Mouse (Mus musculus): ENCODE measurements around the gene Gm266. TPM values are rescaled to one million over a fixed set of nuclear protein-coding genes. Genes with fewer than 3 reads are reported as not detected.

Gm266 gene
- total RNA-seq, 2 experiments from 2014 or later = 3.4 to 5.0 TPM

- DNase-seq (ENCODE audit: low spot score in 2 of 2) = no peak
Observed at GRCm38 (mm10) chr12:111503571-111503970, 17.9 kb upstream of the Gm266 start.

GRCm38 (mm10) chr12:111503063-111503567, 17.5 kb upstream of the Gm266 start:
- no peak for DNase-seq (ENCODE audit: low spot score in 2 of 2)

GRCm38 (mm10) chr12:111500725-111501124, 15.1 kb upstream of the Gm266 start:
- no peak for DNase-seq (ENCODE audit: low spot score in 2 of 2)

- DNase-seq (ENCODE audit: low spot score in 2 of 2) = no peak
Observed at GRCm38 (mm10) chr12:111499617-111500016, 14.0 kb upstream of the Gm266 start.

GRCm38 (mm10) chr12:111497076-111497475, 11.5 kb upstream of the Gm266 start:
- DNase-seq (ENCODE audit: low spot score in 2 of 2) = no peak

GRCm38 (mm10) chr12:111494931-111495330, 9.3 kb upstream of the Gm266 start:
- no peak for DNase-seq (ENCODE audit: low spot score in 2 of 2)

- no peak for DNase-seq (ENCODE audit: low spot score in 2 of 2)
Observed at GRCm38 (mm10) chr12:111489261-111489865, 3.7 kb upstream of the Gm266 start.

- no peak for DNase-seq (ENCODE audit: low spot score in 2 of 2)
Observed at GRCm38 (mm10) chr12:111486455-111486854, 832 bp upstream of the Gm266 start.

GRCm38 (mm10) chr12:111485046-111485651, 474 bp downstream of the Gm266 start:
- DNase-seq (ENCODE audit: low spot score in 2 of 2) = no peak

GRCm38 (mm10) chr12:111479917-111480316, 5.7 kb downstream of the Gm266 start:
- DNase-seq (ENCODE audit: low spot score in 2 of 2) = no peak

- DNase-seq (ENCODE audit: low spot score in 2 of 2) = no peak
Observed at GRCm38 (mm10) chr12:111478924-111479323, 6.7 kb downstream of the Gm266 start.

- DNase-seq (ENCODE audit: low spot score in 2 of 2) = no peak
Observed at GRCm38 (mm10) chr12:111474893-111475643, 10.6 kb downstream of the Gm266 start.

- no peak for DNase-seq (ENCODE audit: low spot score in 2 of 2)
Observed at GRCm38 (mm10) chr12:111474384-111474783, 11.2 kb downstream of the Gm266 start.

- no peak for DNase-seq (ENCODE audit: low spot score in 2 of 2)
Observed at GRCm38 (mm10) chr12:111472886-111473285, 12.7 kb downstream of the Gm266 start.

GRCm38 (mm10) chr12:111471721-111472120, 13.9 kb downstream of the Gm266 start:
- DNase-seq (ENCODE audit: low spot score in 2 of 2) = no peak

GRCm38 (mm10) chr12:111471119-111471518, 14.5 kb downstream of the Gm266 start:
- DNase-seq (ENCODE audit: low spot score in 2 of 2) = no peak

- peak; percentile 61 to 80 for DNase-seq (ENCODE audit: low spot score in 2 of 2)
Observed at GRCm38 (mm10) chr12:111469507-111469906, 16.1 kb downstream of the Gm266 start.

- DNase-seq (ENCODE audit: low spot score in 2 of 2) = no peak
Observed at GRCm38 (mm10) chr12:111468206-111468605, 17.4 kb downstream of the Gm266 start.

GRCm38 (mm10) chr12:111466369-111466768, 19.3 kb downstream of the Gm266 start:
- DNase-seq (ENCODE audit: low spot score in 2 of 2) = no peak

GRCm38 (mm10) chr12:111463570-111463969, 22.1 kb downstream of the Gm266 start:
- DNase-seq (ENCODE audit: low spot score in 2 of 2) = no peak

GRCm38 (mm10) chr12:111457742-111458141, 27.9 kb downstream of the Gm266 start:
- DNase-seq (ENCODE audit: low spot score in 2 of 2) = no peak

GRCm38 (mm10) chr12:111455860-111456259, 29.8 kb downstream of the Gm266 start:
- DNase-seq (ENCODE audit: low spot score in 2 of 2) = no peak

Data from left cerebral cortex, adult 18-20 months (tissue).